Mouse (Mus musculus): ENCODE measurements around the gene Thumpd2. TPM values are rescaled to one million over a fixed set of nuclear protein-coding genes. Genes with fewer than 3 reads are reported as not detected.

Thumpd2 gene
- polyA plus RNA-seq, 1 experiment from 2014 or later, result 3.6 TPM

Other genes starting within 250 kb of the Thumpd2 start
- 0.43 to 1.0 TPM (median 0.66 TPM) in 3 replicates for gene Tmem178, start 120.5 kb downstream of the Thumpd2 start, polyA plus RNA-seq (2018)

All from macrophage (primary cell).